Mouse (Mus musculus): ENCODE data around the gene Cnn1. TPM values are rescaled to one million over a fixed set of nuclear protein-coding genes. Genes with fewer than 3 reads are reported as not detected.

Gene Cnn1
- polyA plus RNA-seq, 1 experiment from 2014 or later = 4.0 TPM

Small RNA genes within 50 kb of the gene (microRNA-seq; reads per million reads assigned to microRNA genes)
- not detected for gene Mir7084 (ENCODE audit: borderline number of aligned reads)

Other genes starting within 250 kb of the Cnn1 start
- gene Dock6, start 246.6 kb upstream of the Cnn1 start, polyA plus RNA-seq (2014; fragmentation: Nextera tagmentation; extraction: Ambion mirVana) = 15.6 and 17.8 TPM in 2 replicates
- 4.8 and 6.1 TPM in 2 replicates for gene Rab3d, start 181.0 kb upstream of the Cnn1 start, polyA plus RNA-seq (2014; fragmentation: Nextera tagmentation; extraction: Ambion mirVana)
- 2.5 and 3.1 TPM in 2 replicates for gene Ccdc159, start 171.7 kb upstream of the Cnn1 start, polyA plus RNA-seq (2014; fragmentation: Nextera tagmentation; extraction: Ambion mirVana)
- 28.5 and 33.8 TPM in 2 replicates for gene Tmem205, start 171.7 kb upstream of the Cnn1 start, polyA plus RNA-seq (2014; fragmentation: Nextera tagmentation; extraction: Ambion mirVana)
- 6.9 and 9.5 TPM in 2 replicates for gene Plppr2, start 162.2 kb upstream of the Cnn1 start, polyA plus RNA-seq (2014; fragmentation: Nextera tagmentation; extraction: Ambion mirVana)
- gene Swsap1, start 143.5 kb upstream of the Cnn1 start, polyA plus RNA-seq (2014; fragmentation: Nextera tagmentation; extraction: Ambion mirVana) = 17.2 and 17.4 TPM in 2 replicates
- 3.8 and 6.4 TPM in 2 replicates for gene Epor, start 135.7 kb upstream of the Cnn1 start, polyA plus RNA-seq (2014; fragmentation: Nextera tagmentation; extraction: Ambion mirVana)
- gene Rgl3, start 109.8 kb upstream of the Cnn1 start, polyA plus RNA-seq (2014; fragmentation: Nextera tagmentation; extraction: Ambion mirVana) = 1.0 and 1.3 TPM in 2 replicates
- gene Ccdc151, start 96.6 kb upstream of the Cnn1 start, polyA plus RNA-seq (2014; fragmentation: Nextera tagmentation; extraction: Ambion mirVana) = 2.6 and 2.9 TPM in 2 replicates
- 79.9 and 88.1 TPM in 2 replicates for gene Prkcsh, start 96.4 kb upstream of the Cnn1 start, polyA plus RNA-seq (2014; fragmentation: Nextera tagmentation; extraction: Ambion mirVana)
- gene Elavl3, start 47.2 kb upstream of the Cnn1 start, polyA plus RNA-seq (2014; fragmentation: Nextera tagmentation; extraction: Ambion mirVana) = 11.2 and 13.7 TPM in 2 replicates
- not detected in 2 replicates for gene Gm49318, start 28.0 kb upstream of the Cnn1 start, polyA plus RNA-seq (2014; fragmentation: Nextera tagmentation; extraction: Ambion mirVana)
- gene Zfp653, start 27.8 kb upstream of the Cnn1 start, polyA plus RNA-seq (2014; fragmentation: Nextera tagmentation; extraction: Ambion mirVana) = 5.5 and 7.1 TPM in 2 replicates
- 25.2 and 26.6 TPM in 2 replicates for gene Ecsit, start 13.8 kb upstream of the Cnn1 start, polyA plus RNA-seq (2014; fragmentation: Nextera tagmentation; extraction: Ambion mirVana)
- gene Elof1, start 18.0 kb downstream of the Cnn1 start, polyA plus RNA-seq (2014; fragmentation: Nextera tagmentation; extraction: Ambion mirVana) = 210 and 215 TPM in 2 replicates
- 14.3 and 15.7 TPM in 2 replicates for gene Acp5, start 36.5 kb downstream of the Cnn1 start, polyA plus RNA-seq (2014; fragmentation: Nextera tagmentation; extraction: Ambion mirVana)
- 52.7 and 58.2 TPM in 2 replicates for gene Pigyl, start 57.6 kb downstream of the Cnn1 start, polyA plus RNA-seq (2014; fragmentation: Nextera tagmentation; extraction: Ambion mirVana)
- 0.10 and 0.11 TPM in 2 replicates for gene Zfp872, start 88.9 kb downstream of the Cnn1 start, polyA plus RNA-seq (2014; fragmentation: Nextera tagmentation; extraction: Ambion mirVana)
- gene Zfp809, start 126.5 kb downstream of the Cnn1 start, polyA plus RNA-seq (2014; fragmentation: Nextera tagmentation; extraction: Ambion mirVana) = 9.6 and 11.4 TPM in 2 replicates
- 8.6 and 9.6 TPM in 2 replicates for gene Zfp599, start 160.7 kb downstream of the Cnn1 start, polyA plus RNA-seq (2014; fragmentation: Nextera tagmentation; extraction: Ambion mirVana)
- 30.7 and 31.1 TPM in 2 replicates for gene Zfp810, start 208.4 kb downstream of the Cnn1 start, polyA plus RNA-seq (2014; fragmentation: Nextera tagmentation; extraction: Ambion mirVana)

All from embryonic facial prominence, embryonic 11.5 days (tissue).